Mouse (Mus musculus): ENCODE data around the gene Prss36. TPM values are rescaled to one million over a fixed set of nuclear protein-coding genes. Genes with fewer than 3 reads are reported as not detected.
"Not testable (repeated sequence)": the region's sequence is repeated elsewhere in the genome, so short reads cannot be mapped to it uniquely, and the experiment has no call there.

Gene Prss36
- 1 to 10 TPM; 4.0 to 4.8 TPM for total RNA-seq (2021)

DNA sequence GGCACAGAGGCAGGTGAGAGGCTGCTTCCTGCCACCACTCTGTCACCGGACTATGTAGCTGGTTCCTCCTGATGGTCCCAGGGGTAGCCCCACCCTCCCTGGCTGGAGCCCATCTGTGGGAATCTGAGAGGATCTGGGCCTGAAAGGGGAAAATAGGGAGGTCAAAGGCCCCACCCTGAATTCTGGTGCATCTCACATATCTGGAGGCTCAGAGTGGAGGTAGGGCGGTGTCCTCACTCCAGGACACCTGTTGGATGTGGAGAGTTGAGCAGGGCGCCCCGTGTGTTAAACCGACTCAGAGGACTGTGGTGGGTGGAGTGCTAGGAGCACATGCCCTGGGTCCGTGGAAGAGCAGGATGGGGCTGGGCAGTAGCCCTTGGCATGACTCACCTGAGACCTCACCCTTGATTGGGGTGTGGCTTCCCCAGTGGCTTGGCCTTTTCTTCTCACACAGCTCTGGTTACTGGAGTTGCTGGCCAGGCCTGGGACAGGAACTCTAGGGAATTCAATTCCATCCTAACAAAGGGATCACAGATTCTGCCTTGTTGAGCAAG is at the start of gene Prss36:
Prss36 (minus strand) TSS at position 256 of the 554 bp plus-strand sequence.
- DNase-seq, result no peak

DNA sequence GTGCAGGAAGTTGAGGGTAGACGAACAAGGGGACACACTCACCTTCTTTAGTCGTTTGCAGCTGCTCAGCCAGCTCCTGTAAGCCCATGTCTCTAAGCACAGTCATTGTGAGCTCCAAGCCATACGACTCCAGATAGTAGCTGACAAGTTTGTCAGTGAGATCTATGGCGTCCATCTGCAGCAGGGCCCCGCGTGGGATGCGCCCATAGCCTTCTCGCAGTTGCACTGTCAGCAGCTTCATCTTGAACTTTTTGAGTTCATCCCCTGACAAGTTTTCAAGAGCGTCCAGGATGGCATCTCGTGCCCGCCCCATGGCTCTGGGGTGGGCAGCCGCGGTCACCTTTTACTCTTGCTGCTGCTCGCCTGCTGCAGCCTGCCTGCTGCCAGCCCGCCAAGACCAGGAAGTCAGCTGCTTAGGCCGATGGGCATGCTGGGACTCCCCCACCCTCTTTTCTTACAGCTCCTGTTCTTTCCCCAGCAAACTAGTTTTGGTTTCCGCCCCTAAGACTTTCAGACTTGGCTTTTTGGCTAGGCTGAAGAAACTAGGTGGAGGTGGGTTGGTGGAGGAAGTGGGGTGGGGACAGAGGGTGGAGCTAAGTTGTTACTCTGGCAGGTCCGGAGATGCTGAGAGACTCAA is 46.9 kb upstream of the Prss36 start, which contains the start of gene Pycard:
Pycard (minus strand) TSS at position 527 of the 637 bp plus-strand sequence.
- peak; percentile 48 for DNase-seq

DNA sequence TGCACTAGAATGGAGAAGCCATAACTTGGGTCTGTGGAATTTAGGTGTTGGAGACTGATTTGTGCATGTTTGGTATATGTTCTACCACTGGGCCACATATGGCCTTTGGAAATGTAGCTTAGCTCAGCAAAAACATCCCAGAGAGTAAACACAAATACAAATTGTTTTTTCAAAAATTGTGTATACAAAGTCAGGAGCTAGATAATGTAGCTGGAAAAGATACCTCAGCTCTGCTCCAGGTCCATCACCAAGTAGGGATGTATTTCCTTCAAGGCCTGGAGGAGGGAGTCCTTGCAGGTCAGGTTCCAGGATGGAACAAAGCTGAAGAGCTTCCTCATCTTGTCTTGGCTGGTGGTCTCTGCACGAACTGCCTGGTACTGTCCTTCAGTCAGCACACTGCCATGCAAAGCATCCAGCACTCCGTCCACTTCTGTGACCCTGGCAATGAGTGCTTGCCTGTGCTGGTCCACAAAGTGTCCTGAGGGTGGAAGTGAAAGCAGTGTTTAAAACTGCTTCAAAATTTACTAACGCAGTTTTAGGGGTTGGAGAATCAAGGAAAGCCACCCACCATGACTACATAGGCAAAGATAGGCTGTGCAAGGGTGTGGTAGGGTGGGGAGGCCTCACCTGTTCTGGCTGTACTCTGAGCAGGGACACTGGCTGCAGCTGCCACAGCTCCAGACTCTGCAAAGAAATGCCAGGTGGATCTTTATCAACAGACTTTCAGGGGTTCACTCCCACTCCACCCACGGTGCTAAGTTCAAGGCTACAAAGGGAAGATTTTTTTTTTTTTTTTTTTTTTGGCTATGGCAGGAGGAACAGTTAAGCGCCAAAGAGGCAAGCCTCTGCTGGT is 46.2 kb upstream of the Prss36 start:
- DNase-seq, result no peak

DNA sequence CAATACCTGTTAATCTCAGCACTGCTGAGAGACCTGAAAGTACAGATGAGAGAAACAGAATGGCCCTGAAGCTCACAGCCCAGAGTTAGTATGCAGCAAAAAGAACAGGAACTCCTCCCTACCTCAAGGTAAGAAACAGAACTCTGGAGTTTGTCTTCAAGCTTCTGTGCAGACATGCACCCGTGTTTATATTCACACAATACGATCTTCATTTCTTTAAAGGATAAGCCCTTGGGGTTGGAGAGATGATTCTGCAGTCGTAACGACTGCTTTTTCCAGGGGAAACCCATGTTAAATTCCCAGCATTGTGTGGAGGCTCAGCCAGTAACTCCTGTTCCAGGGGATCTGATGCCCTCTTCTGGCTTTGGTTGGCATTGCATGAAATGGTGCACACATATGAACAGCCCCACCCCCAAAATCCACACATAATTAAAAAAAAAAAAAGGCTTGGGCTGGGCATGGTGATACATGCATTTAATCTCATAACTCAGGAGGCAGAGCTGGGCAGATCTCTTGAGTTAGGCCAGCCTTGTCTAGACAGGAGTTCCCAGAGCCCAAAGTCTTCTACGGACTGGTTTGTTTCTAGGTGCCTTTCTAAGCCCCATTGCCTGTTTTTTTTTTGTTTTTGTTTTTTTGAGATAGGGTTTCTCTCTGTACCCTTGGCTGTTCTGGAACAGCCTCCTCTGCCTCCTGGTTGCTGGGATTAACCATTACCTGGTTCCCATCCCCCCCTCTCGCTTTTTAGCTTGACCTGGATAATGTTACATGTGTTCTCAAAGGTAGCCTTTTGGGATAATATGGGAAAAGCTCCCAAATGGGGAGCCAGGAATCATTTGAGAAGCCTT is 45.3 kb upstream of the Prss36 start:
- peak; percentile 86 for DNase-seq

DNA sequence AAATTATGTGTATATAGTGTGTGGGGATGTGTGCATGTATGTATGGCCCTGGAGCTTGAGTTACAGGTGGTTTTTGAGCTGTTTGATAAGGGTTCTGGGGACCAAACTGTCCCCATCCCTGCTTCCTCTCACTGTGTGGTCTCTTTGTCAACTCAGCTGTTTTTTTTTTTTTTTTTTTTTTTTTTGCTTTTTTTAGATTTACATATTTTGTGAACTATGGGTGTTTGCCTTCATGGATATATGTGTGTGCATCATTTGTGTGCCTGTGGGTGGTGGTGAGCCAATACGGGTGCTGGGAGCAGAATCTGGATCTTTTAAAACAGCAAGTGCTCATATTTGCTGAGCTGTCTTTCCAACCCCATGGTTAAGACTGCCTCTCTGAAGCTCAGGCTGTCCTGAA is 42.4 kb upstream of the Prss36 start:
- DNase-seq, result no peak

DNA sequence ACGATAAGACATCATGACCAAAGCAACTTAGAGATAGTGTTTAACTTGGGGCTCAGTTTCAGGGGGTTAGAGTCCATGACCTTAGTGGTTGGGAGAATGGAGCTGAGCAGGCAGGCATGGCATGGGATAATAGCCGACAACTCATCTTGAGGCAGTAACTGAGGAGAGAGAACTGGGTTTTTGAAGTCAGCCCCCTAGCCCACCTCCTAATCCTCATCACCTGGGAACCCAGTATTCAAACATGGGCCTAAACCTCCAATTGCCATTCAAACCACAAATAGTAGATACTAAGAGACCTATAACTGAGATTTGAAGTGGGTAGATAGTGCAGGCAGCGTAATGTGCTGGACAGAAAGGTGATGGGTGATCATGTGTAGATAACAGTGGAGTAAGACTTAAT is 34.1 kb upstream of the Prss36 start:
- DNase-seq, result no peak

DNA sequence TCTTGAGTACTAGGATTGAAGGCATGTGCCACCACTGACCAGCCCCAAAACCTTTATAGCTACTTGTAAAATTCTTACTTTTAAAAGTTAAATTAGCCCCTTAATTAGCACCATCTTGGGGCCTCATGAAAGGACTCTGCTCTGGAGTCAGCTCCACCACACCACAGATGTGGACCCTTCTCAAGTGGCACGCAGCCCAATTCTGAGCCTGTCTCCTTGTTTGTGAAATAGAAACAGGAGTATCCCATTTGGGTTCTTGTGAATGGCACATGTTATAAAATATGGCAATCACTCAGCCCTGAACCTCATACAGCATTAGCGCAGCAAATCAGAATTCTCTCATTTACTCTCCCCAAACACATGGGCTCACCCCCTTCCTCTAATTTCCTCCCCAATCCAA is 32.3 kb upstream of the Prss36 start:
- no peak for DNase-seq

DNA sequence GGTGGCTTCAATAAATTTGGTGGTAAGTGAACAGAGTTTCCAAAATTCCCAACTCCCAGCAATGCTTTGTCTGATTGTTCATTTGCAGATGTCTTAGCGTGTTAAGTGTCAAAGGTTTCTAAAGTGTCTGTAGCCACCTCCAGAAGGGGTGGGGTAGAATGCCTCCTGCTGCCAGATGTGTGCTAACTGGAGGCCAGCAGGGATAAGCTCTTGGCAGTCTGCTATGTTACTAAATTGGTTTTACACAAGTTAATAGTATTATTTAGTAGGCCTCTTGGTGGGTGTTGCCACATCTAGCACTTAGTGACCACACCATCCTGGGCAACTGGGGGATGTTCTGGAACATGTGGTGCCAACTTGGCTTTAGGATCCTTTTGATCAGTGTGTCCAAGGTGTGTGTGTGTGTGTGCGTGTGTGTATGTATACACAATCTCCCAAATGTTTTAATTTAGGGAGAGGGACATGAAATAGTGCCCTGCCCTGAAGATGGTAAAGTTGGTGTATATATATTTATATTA is 27.9 kb upstream of the Prss36 start:
- no peak for DNase-seq

DNA sequence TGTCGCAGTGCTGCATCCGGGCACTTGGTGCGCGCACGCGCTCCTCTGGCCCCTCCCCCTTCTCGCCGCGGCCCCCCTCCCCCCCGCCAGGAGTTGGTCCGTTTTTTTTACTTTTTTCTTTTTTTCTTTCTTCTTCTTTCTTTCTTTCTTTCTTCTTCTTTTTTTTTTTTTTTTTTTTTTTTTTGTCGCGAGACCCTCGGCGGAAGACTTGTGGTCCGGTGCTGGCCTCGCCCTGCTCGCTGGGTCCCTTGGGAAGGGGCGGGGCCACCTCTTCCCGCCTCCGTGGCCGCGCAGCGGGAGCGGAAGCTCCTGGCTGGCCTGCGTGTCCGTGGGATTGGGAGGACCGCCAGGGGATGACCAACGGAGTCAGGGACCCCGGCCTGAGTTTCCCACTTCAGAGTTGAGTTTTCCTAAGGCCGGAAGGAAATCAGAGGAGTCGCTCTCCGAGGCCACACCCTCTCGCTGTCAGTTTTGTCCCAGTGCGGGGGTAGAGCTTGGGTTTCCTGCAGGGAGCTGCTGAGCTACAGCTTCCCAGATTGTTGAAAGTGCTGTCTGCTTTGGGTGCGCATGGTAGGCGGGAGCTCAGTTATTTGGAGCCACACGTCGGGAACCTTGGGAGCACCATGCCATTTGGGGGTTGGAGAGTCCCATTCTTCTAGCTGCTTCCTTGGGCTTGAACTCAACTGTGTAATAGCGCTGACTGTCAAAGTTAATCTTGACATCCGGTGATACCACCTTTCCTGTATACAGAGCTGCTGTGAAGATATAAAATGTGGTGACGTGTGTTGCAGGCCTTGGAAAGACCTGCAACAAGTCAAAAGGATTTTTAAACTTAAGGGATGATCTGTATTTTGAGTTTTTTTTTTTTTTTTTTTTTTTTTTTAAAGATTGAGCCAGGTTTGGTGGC is 21.6 kb upstream of the Prss36 start:
- DNase-seq, result peak; percentile 88

DNA sequence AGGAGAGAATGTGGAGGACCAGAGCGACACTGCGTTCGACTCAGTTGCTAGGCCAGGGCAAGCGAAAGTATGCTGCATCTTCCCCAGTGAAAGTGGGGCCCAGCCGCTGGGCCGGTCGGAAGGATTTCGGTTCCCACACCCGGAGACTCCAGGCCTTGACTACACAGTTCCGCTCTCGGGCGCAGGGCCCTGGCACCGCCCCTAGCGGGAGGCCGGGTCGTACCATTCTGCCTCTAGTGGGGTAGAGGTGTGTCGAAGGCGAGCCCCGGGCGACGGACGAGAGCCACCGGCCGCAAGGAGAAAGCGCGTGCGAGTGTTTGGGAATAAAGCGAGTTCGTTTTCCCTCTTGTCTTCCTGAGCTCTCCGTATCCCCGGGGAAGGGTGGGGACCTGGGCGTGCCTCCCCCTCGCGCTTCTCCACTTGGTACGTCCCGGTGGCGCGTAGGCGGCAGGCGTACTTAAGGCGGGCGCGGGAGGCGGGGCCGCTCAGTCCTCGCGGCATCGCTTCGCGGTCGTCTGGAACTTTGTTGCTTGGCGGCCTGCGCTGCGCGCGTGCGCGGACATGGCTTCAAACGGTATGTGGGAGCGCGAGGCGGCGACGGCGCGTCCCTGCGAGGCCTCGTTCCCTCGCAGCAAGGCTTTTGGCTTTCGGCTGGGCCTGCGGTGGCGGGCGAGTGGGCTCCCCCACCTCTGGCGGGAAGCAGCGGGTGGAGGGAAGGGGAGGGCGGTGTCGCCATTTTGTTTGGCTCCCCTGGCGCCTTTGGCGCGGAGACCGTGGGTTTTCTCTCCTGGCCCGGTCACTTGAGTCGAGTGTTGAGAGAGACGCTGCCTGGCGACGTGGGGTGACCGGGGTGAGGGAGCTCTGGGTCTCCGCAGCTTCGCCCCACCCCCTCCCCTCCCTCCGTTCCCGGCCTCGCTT is 20.7 kb upstream of the Prss36 start, which contains the start of gene Fus:
Fus (plus strand) TSS at position 454 of the 918 bp plus-strand sequence.
- peak; percentile 97 for DNase-seq

DNA sequence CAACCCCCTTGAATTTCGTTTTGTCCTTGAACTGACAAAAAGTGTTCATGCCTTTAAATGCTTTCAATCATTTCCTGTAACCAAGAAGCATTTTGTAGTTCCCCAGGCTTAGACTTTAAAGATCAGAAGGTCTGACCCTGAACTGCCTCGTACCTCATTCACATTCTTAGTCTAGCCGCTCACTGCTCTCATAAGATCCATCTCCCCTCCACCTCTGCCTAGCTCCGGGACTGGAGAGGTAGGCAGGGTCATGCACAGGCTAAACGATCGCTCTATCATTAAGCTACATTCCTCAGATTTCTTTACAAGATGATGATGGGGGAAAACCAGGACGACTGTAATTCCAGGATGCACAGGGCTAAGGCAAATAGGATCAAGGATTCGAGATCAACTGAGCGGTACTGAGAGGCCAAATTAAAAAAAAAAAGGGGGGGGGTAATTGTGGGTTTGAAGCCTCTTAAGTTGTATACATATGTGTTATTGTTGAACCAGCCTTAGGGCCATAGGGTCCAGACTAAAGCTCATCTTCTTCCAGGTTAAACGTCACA is 19.9 kb upstream of the Prss36 start:
- no peak for DNase-seq

DNA sequence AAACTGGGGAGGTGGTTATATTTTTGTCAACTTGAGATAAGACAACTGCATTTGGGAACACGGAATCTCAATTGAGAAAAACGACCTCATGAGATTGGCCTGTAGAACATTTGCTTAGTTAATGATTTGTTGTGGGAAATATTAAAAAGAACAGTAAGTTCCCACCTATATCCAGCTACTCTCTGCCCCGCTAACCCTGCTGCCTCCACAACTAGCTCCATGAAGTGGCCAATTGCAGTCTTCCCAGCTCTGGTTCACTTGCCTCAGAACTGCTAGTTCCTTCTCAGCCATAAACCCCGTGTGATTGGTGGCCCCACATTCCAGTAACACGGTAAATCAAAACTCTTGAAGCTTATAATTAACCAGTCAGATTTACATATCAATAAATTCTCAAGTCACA is 12.8 kb upstream of the Prss36 start:
- no peak for DNase-seq

DNA sequence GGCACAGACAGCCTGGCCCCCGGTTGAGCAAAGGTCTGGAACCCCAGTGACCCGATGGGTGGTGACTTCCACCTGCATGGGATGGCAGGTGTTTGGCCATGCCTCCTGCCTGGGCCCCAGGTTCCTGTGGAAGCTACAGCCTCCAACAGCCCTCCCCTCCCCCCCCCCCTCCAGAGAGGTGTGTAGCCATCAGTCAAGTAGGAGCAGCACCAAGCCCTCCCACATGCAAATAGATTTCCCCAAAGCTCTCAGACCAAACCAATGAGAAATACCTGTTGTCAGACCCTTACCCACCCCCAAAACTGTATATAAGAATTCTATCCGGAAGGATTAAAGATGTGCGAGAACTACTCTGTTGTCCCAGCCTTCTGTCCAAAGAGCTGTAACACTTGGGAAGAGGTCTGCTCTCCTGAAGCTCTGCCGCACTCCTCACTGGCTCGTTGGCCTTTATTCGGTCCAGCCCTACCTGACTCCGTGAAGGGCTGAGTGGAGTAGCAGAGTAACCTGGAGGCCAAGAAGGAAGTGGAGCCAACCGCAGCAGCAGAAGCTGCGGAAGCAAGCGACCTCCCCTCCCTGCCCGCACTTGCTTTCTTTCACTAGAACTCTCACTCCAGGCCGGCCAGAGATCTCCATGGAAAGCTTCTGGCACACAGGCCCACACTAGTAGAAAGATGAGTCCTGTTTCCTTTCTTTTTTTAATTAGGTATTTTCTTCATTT is 6.5 kb upstream of the Prss36 start:
- no peak for DNase-seq

DNA sequence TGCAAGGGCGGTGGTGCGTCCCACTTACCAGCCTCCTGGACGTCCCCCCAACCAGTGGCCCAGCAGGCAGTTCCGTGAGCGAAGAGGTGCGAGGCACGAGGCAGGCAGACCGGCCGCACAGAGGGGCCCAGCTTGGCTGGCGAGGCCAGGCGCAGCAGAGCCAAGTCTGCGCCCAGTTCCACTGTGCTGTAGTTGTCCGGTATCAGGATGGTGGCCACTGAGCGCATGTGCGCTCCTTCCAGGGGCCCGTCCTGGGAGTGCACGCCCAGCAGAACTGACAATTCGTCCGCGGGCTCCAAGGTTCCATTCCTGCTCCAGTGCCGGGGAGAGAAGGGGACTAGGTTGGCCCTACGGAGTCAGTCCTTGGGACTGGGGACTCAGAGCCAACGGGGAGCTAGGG is 1.9 kb downstream of the Prss36 start:
- peak; percentile 59 for DNase-seq

DNA sequence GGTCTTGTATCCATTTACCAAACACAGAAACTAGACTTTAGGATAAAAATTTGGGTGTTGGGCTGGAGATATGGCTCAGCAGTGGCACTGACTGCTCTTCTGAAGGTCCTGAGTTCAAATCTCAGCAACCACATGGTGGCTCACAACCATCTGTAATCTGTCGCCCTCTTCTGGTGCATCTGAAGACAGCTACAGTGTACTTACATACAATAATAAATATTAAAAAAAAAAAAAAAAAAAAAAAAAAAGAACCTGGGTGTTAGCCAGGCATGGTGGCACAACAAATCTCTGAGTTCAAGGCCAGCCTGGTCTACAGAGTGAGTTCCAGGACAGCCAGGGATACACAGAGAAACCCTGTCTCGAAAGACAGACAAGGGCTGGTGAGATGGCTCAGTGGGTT is 4.4 kb downstream of the Prss36 start:
- not testable (repeated sequence) for DNase-seq

DNA sequence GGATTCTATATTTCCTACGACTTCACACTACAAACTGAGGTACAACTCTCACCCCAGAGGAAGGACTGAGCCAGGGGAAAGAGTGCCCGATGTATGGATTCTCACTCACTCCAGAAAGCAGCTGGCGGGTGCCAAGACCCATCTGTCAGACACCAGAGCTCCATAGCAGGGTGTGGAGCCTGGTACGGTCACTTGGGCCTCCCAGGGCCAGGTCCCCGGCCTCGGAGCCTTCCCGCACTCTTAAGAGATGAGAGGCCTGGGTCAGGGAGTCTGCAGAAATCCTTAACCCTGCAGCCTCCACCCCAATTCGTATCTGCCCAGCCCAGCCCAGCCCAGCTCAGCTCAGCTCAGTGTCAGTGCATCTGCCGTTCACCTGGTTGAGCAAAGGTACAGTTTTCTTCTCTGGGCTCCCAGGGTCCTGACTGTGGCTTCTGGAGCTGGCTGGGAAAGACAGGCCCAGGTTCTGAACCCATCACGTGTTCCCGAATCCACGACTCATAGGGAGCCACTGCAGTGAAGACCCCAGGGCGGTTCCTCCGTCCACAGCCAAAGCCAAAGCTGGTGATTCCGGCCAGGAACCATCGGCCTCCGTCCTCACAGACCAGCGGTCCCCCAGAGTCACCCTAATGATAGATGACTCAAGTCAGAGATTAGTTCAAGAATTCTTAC is 10.2 kb downstream of the Prss36 start:
- no peak for DNase-seq

DNA sequence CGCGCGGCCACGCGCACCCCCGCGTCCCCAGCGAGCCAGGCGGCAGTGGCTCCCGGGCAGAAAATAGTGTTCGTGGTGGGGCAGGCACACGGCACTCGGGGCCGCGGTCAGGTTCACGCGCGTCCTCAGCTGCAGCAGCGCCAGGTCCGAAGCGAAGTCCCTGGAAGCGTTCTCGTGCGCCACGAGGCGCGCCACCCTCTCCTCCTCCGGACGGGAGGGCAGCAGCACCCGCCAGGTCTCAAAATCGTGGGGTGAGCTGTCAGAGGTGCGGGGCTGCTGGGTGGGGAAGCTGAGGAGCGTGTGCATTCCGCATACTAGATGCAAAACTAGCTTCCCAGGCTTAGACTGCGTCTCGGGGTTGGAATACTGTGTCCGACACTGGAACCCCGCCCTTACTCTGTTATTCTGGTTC is 10.8 kb downstream of the Prss36 start:
- no peak for DNase-seq

DNA sequence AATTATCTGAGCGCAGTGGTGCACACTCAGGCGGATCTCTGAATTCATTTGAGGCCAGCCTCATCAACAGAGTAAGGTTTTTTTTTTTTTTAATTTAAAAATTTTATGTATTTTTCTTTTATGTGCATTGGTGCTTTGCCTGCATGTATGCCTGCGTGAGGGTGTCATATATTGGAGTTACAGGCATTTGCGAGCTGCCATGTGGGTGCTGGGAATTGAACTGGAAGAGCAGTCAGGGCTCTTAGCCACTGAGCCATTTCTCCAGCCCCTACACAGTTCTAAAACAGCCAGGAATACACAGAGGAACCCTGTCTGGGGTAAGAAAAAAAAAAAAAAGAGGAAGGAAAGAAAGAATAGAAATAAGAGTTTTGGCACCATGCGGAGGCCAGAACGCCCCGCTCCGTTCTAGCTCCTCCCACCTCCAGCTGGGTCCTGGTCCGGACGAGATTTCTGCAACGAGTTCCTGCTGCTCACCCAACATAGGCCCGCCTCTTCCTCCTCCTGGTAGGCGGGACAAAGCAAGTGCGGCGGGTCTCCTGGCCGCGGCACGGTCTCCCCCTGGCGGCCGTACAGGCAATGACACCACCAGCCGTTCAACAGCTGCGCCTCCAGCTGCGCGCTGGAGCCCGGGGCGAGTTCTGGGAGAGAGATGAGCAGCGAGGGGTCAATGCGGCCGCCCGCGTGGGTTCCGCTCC is 11.3 kb downstream of the Prss36 start:
- peak; percentile 97 for DNase-seq
